Mouse (Mus musculus) T-cell, adult 2 months (primary cell): ENCODE measurements around the gene Col10a1.
"Not testable (repeated sequence)": the region's sequence is repeated elsewhere in the genome, so short reads cannot be mapped to it uniquely, and the experiment has no call there.

Experiments
- DNase-seq: peaks from one replicate; pipeline ENCODE4 v3.0.0; 2022; ENCODE audit warnings: low spot score

The Col10a1 gene

DNA sequence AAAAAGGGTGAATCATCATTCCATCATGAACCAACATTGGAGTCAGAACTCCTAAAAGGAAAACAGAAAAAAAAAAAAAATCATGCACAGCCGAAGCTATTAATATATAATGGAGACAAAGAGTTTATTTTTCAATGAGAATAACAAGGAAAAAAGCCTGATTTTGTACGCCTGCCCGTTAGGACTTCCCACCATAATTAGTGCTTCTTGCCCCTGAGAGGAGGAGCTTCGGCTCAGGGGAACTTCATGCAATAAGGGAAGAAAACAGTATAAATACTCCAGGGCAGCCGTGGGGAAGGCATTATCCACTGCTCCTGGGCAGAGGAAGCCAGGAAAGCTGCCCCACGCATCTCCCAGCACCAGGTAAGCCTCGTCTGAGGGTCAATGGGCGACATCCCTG lies at the start of gene Col10a1:
Gene Col10a1, plus strand, starts transcription at position 301 of the 400 bp plus-strand sequence.
- no peak for DNase-seq

- DNase-seq: no peak
Measured at GRCm38 (mm10) chr10:34341014-34341413, 48.8 kb upstream of the Col10a1 start.

- no peak for DNase-seq
Measured at GRCm38 (mm10) chr10:34341886-34342285, 47.9 kb upstream of the Col10a1 start.

- no peak for DNase-seq
Measured at GRCm38 (mm10) chr10:34352166-34352565, 37.6 kb upstream of the Col10a1 start.

- no peak for DNase-seq
Measured at GRCm38 (mm10) chr10:34358263-34358662, 31.5 kb upstream of the Col10a1 start.

DNA sequence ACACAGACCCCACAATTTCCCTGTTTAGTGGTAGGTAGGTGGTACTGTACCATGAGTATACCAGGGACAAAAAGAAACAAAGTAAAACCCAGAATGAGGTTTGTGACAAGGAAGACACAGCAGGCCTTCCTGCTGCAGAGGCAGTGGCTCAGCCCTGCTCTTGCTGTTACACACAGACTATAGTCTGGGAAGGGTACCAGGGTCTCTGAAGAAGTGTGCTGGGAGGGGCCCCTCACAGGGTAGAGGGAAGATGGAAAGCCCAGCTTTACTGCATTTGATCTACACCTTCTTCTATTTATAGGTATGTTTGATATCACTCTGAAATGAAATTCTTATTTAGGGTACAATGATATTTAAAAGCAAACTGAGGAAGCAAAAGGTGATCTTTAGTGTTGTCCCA lies 26.0 kb upstream of the Col10a1 start:
- no peak for DNase-seq

- DNase-seq: no peak
Measured at GRCm38 (mm10) chr10:34368138-34368537, 21.6 kb upstream of the Col10a1 start.

DNA sequence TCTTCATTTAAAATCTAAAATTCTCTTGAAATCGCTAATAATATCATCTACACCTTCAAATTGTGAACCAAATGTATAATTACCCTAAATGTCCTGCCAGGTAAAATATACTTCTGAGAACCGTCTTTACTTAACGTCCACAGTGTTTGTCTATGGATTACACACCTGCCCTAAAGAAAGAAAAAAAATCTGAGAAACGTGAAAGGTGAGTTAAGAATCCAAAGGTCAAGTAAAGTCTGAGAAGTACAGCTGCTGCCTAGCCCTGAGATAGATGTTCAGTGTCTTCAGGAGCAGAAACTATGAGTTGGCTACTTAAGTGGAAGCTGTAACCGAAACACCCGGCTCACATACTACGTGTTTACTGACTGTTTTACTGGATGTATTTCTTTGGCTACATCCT lies 16.4 kb upstream of the Col10a1 start:
- DNase-seq: no peak

DNA sequence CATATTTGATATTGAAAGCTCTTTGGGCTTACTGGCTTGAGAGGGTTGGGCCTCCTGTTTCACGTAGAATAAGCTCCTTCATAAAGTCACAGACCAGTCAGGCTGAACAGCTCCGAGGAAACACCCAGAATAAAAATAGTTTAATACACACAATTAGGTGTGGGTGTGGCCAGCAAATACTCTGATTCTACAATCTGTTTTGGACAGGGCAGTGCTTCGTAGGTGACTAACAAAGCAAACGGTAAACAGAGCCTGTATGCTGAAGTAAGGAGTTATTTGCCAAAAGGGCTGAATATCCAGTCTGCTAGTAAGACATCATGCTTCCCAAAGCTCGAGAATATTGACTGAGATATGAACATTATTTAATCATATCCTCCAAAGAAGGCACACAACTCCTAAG lies 4.1 kb upstream of the Col10a1 start:
- DNase-seq: no peak

DNA sequence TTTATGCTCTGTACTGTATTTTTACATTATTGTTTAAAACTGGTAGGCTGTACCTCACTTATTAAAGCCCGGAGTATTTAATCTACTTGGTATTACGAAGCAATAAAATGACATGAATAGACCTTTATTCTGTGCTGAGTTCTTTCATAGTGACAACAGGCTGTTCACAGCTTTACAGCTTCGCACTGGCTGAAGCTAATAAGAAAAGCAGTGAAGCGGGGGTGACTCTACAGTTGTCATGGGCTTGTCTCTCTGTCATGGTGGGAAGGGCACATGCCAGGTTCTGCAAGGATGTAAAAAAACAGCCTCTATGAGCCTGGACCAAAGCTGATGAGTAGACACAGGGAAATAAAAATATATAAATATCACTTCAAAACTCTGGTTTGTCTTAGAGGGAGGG lies 7.2 kb downstream of the Col10a1 start:
- DNase-seq: no peak

- no peak for DNase-seq
Measured at GRCm38 (mm10) chr10:34399267-34399666, 9.5 kb downstream of the Col10a1 start.

- peak; percentile 91 for DNase-seq
Measured at GRCm38 (mm10) chr10:34418204-34418756, 28.5 kb downstream of the Col10a1 start, which contains the start of gene Nt5dc1. TSS of gene Nt5dc1 (minus strand) at chr10:34418552.

DNA sequence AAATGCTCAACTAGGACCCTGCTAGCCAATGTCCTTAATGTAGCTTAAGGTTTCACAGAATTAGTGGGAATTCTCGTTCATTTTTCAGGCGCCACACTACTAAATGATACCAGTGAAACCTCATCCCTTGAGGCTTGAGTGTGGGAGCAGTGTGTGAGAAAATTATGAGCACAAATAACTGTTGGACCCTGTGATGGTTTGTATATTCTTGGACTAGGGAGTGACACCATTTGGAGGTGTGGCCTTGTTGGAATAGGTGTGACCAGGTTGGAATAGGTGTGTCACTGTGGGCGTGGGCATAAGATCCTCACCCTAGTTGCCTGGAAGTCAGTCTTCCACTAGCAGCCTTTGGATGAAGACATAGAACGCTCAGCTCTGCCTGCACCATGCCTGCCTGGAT lies 29.0 kb downstream of the Col10a1 start:
- DNase-seq: not testable (repeated sequence)

- no peak for DNase-seq
Measured at GRCm38 (mm10) chr10:34431783-34432182, 42.0 kb downstream of the Col10a1 start.

DNA sequence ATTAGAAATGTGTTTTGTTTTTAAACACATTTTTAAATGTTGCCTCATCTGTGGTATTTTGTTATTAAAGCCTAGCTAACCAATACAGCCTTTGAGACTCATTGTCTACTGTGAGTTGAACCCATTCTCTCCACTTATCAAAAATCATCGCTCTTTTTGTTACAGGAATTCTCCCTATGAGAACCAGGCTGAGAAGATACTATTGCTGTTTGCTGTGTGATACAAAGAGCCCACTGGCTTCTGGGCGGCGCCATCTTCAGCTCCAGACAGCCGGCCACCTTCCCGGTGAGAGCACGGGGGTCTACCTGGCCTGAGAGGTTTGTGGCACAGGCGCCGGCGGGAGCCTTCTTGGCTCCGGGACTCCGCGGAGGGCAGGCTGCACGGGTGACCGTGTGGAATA lies 44.4 kb downstream of the Col10a1 start:
- not testable (repeated sequence) for DNase-seq
